Mouse (Mus musculus) MEL (cell line): ENCODE data around the gene Tubb5.

Experiments
- BHLHE40 ChIP-seq: IDR thresholded peaks from 2 replicates; pipeline ENCODE4 v1.6.1; 2012; ENCODE audit warnings: low read depth, mild to moderate bottlenecking, inconsistent platforms, low read length, improper control_type of control experiment, borderline replicate concordance
- CHD1 ChIP-seq: IDR thresholded peaks from 2 replicates; pipeline ENCODE4 v1.6.1; 2012; ENCODE audit warnings: low read depth, mild to moderate bottlenecking, inconsistent platforms, low read length, improper control_type of control experiment
- CTCF ChIP-seq, 3 experiments: IDR thresholded peaks in 2 of 3; conservative IDR thresholded peaks in 1 of 3; 2 replicates each; pipeline ENCODE4 v1.5.1; 2011 to 2012; ENCODE audit warnings: low read length in 3 of 3, low read depth in 2 of 3, mild to moderate bottlenecking in 2 of 3, improper control_type of control experiment in 1 of 3, inconsistent platforms in 1 of 3, mixed read lengths in 1 of 3, moderate library complexity in 1 of 3; ENCODE audit not compliant: control insufficient read depth in 1 of 3, insufficient read depth in 1 of 3, poor library complexity in 1 of 3, severe bottlenecking in 1 of 3
- EP300 ChIP-seq, 2 experiments: IDR thresholded peaks; 2 replicates each; pipeline ENCODE4 v1.6.1; 2011; ENCODE audit warnings: improper control_type of control experiment in 2 of 2, low read length in 2 of 2, low read depth in 1 of 2, mild to moderate bottlenecking in 1 of 2
- MAZ ChIP-seq: IDR thresholded peaks from 2 replicates; pipeline ENCODE4 v1.6.1; 2012; ENCODE audit warnings: low read depth, mild to moderate bottlenecking, inconsistent platforms, low read length, improper control_type of control experiment
- MXI1 ChIP-seq: IDR thresholded peaks from 2 replicates; pipeline ENCODE4 v1.6.1; 2011; ENCODE audit warnings: mild to moderate bottlenecking, low read depth, low read length, improper control_type of control experiment
- NELFE ChIP-seq: IDR thresholded peaks from 2 replicates; pipeline ENCODE4 v1.6.1; 2011; ENCODE audit warnings: low read depth, low read length, improper control_type of control experiment
- POLR2A ChIP-seq, 2 experiments: IDR thresholded peaks; 2 replicates each; pipeline ENCODE4 v1.6.1; 2011 to 2012; ENCODE audit warnings: low read length in 2 of 2, mild to moderate bottlenecking in 2 of 2, control low read depth in 1 of 2, improper control_type of control experiment in 1 of 2, low read depth in 1 of 2, moderate library complexity in 1 of 2; ENCODE audit not compliant: control insufficient read depth in 1 of 2, insufficient read depth in 1 of 2, poor library complexity in 1 of 2
- TBP ChIP-seq: IDR thresholded peaks from 2 replicates; pipeline ENCODE4 v1.8.0; 2011; ENCODE audit warnings: low read depth, low read length, improper control_type of control experiment
- ZC3H11A ChIP-seq: IDR thresholded peaks from 2 replicates; pipeline ENCODE4 v1.6.1; 2012; ENCODE audit warnings: low read depth, mild to moderate bottlenecking, inconsistent platforms, low read length, improper control_type of control experiment
- ZNF384 ChIP-seq: IDR thresholded peaks from 2 replicates; pipeline ENCODE4 v1.6.1; 2012; ENCODE audit warnings: low read depth, mild to moderate bottlenecking, inconsistent platforms, low read length, improper control_type of control experiment

DNA sequence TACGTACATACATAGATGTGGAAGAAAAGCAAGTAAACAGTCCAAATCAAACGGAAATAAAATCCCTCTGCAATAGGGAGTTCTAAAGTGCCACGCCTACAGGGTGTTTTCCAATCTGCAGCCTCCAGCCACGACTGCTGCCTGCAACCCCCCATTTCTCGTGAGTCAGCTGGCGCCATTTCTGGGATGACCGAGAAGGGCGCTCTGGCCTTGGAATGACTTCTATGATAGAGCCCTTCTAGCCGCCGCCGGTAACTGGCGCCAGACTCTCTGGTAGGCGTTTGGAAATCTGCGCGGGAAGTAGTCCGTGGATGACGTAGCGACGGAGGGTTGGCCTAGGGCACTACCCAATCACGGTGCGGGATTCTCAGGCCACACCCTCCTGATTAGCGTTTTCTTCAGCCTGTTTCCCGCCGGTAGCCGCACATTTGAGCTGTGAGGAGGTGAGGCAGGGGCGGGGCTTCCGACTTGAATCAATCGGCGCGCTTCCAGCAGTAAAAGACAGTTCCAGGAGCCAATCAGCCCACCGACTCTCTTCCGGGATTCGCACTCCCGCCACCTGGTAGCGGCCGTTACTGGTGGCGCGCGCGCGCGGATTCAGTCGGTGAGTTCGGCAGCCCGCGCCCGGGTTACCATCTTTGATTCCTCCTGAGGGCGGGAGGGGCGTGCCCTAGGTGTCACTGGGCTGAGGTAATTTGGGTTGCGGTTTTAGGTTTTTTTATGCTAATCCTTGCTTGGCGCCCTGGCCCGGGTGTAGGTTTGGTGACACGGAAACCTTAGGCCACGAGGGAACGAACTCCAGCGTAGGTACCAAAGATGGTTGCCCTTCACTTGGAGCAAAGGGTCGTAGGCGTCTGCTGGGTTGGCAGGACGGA lies 3.2 kb upstream of the Tubb5 start, which contains the start of gene Mdc1:
- TF ChIP-seq CHD1 (no peak), ZC3H11A (no peak), BHLHE40 (no peak), NELFE (no peak), ZNF384 (no peak), POLR2A (IDR thresholded peaks at IDR 0.05; ENCODE audit: control insufficient read depth in 1 of 2, insufficient read depth in 1 of 2, low read depth in 1 of 2, low read length in 2 of 2, poor library complexity in 1 of 2) (peak; percentile 72 to 73; a peak in 3 of 4 replicates), MAZ (no peak), CTCF (IDR thresholded peaks at IDR 0.05 in 2 of 3, conservative IDR thresholded peaks at IDR 0.05 in 1 of 3; ENCODE audit: control insufficient read depth in 1 of 3, insufficient read depth in 1 of 3, low read depth in 2 of 3, low read length in 3 of 3, poor library complexity in 1 of 3, severe bottlenecking in 1 of 3) (no peak; a peak in 1 of 6 replicates), TBP (peak; percentile 85), MXI1 (no peak), EP300 (IDR thresholded peaks at IDR 0.05; ENCODE audit: low read depth in 1 of 2, low read length in 2 of 2) (no peak)
